Mouse (Mus musculus): ENCODE results near the gene Serp2.

The Serp2 gene

DNA sequence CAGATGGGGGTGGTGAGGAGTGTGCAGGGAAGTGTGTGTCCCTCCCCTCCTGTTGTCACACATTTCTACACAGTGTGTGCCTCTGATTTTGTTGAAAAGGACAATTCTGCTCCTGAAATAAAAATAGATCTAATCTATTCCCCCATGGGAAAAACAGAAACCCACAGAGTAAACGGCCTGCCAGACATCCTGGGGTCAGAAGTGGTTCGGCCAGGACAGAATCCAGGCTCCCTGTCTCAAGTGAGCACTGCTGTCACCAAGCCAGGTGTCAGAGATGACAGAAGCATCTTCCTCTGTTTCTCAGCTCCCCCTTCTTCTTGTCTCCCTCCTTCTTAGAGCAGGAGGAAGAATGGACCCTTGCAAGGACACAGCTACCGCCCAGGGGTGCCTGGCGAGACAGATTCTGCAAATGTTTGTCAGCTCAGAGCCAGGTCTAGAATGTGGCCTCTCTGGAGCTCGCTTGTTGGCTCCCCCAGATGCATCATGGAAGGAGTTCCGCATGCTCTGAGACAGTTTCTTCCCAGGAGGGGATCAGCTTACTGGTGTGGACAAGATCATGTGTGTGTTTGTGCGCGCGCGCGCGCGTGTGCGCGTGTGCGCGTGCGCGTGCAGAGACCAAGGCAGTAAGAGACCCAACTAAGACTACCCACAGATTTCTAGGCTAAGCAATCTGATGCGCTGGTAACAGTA, 29.5 kb downstream of the Serp2 start:
- no peak for DNase-seq (ENCODE audit: low read depth, low spot score)

DNA sequence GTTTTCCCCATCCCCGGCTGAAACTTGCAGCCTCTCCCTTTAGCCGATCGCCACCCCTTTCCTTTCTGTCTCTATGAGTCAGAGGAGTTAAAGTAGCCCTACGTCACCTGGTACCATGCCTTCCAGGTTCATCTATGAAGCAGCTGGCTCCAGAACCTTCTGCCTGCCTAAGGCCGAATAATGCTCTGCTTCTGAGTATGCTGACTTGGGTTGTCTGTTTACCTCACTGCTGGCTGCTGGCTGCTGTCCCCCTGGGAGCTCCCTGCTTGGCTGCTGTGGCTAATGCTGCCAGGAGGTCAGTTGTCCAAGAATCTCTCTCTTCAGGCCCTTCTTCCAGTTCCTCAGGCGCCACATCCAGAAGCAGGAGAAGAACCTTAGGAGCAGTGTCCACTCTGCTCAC, 30.2 kb downstream of the Serp2 start:
- DNase-seq (ENCODE audit: low read depth, low spot score): no peak

DNA sequence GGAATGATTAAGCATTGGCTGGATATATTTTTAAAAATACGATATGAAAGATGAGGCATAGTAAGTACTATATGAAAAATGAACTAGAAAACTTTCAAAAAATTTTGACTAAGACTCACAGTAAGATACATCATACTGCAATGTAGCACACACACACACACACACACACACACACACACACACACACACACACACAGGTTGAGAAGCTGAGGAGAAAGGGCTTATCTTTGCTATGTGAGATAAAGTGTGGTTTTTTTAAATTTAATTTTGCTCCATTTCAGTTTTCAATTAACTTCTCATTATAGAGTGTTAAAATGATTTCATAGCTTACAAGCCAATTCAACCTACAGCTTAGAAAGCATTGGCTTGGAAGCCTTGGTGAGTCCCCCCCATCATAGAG, 33.3 kb downstream of the Serp2 start:
- DNase-seq (ENCODE audit: low read depth, low spot score): no peak

DNA sequence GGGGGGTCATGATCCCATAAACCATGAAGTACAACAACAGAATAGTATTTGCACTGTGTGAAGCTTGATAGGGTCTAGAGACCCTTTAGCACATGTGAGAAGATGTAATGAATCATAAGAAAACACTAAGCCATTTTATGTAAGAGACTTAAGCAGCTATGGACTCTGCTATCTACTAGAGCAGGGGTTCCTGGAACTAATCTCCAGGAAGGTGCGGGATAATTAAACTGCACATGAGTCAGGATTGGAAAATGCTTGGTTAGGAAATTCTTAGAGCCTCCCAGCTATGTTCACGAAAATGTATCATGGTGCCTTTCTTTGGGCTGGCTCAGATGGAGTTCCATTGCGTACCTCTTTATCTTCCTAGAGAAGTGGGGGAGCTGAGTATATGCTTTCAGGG, 35.4 kb downstream of the Serp2 start:
- DNase-seq (ENCODE audit: low read depth, low spot score): no peak

DNA sequence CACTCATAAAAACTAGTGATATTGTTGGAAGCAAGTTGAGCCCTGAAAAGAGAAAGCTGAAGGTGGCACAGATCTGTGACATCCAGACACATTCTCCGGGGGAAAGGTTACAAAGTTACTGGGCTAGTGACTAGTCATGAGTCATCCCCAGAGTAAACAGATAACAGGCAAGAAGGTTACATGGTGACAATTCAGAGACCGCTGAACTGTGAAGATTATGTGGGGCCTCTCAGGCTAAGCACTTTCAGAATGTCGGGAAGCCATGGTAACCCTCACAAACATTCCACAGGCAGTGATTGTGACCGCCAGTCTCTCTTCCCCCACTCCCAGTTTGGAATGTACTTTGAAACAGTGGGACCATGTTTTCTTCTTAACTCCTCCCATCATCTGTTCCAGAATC, 36.1 kb downstream of the Serp2 start:
- no peak for DNase-seq (ENCODE audit: low read depth, low spot score)

DNA sequence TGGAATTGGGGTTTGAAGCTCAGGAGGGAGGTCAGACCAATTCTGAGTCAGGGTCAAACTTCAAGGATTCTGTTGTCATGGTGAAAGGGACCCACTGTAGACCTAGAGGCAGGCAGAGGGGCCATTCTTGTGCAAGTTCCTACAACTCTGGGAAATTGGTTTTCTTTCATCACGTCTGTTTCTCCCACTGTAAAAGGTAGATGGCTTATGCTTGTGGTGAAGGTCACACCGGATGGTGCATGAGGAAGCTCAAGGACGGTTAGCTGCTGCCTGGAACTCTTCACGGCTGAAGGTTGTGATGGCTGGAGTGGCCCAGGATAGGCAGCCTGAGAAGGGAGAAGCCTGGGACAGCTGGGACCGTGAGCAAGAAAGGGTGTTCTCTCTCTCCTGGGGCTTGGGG, 38.5 kb downstream of the Serp2 start:
- DNase-seq (ENCODE audit: low read depth, low spot score): no peak

DNA sequence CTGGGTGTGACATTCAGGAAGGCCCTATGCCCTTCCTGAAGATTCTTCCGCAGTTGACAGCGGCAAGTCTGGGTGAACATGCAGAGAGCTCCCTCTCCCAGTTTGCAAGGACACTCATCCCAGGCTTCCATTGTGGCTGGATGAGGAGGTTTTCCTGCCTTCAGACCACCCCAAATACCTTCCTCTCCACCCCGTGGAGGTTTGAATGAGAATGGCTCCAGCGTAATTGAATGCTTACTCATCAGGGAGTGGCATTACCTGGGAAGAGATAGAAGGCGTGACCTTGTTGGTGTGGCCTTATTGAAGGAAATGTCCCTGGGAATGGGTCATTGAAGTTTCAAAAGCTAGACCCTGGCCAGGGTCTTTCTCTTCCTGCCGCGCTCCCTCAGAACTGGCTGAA, 41.1 kb downstream of the Serp2 start:
- no peak for DNase-seq (ENCODE audit: low read depth, low spot score)

DNA sequence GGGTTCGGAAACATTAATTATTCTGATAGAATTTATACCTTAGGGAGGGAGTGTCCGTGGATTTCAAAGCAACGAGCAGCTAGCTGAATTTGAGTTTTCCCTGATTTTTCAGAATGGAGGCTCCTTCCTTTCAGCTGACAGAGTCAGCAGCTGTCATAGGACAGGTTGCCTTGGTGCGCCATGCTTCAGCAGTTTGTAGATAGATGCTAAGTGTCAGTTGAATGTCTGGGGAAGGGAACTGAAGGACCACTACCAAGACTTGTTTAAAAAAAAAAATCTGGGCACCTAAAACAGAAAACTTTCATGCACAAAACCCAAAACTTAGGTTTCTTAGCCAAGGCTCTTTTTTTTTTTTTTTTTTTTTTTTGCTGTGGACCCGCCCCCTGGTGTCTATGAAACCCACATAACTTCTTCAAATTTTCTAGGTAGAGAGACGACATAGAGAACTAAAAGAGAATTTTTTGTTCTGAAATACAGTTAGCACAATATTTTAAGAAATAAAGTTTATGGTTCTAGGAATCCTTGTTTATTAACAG, 42.6 kb downstream of the Serp2 start:
- DNase-seq (ENCODE audit: low read depth, low spot score): no peak

DNA sequence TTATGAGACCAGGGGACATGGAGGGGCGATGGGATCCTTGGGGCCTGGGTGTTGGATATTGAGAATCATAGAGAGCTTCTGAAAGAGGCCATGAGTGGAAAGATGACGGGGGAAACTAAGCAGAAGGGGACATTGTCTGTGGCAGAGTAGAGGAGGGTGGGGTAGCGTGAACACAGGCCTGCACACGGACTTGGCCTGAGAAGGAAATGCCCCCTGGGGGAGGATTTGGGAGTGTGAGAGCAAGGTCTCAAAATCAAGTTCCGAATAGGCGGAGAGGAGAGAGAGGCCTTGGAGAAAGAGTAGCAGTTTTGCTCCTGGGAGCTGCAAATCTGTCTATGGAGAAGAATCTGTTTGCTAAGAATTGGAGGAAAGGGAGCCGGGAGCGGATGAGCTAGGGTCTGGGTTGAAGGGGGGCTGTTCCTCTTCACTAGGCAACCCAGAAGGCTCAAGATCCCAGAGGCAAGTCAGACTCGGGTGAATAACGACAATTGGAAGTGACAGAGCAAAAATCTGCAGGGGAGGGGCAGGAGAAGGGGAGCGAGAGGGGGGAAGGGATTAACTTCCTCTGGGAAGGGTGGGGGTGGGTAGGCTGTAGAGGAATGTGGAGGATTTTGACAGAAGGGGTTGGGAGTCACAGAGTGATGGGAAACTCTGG, 43.2 kb downstream of the Serp2 start:
- no peak for DNase-seq (ENCODE audit: low read depth, low spot score)

DNA sequence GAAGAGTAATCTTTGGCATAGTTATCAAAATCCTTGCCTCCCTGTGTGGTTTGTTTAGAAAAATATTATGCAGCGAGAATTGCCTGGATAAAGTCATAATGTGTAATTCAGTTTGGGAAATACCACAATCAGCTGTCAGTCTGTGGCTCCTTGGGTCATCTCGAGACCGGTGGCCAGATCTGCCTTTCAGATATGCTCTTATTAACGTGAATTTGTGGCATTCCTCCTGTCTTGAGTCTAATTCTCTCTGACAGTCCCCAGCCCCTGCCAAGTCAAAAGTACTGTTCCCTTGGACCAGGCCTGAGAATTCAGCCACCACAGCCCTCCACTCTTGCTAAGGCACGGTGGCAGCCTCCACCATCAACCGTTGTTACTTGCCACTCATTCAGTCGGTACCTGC, 44.7 kb downstream of the Serp2 start:
- no peak for DNase-seq (ENCODE audit: low read depth, low spot score)

DNA sequence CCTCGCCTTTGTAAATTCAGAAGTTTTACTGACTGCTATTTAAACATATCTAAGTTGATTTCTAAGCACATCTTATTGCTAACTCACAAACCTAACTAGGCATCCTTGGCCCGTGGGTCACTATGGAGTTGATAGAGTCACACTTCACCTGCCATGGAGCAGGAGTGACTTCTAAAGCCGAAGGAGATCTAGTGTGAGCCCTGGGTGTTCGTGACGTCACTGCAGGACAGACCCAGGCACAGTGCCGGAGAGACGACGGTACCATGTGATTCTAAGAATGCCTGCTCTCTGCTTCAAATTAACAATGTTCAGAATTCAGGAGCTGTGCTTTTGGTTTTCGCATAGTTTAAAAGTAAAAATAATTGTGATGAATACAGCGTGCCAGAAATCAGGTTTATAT, 48.0 kb downstream of the Serp2 start:
- no peak for DNase-seq (ENCODE audit: low read depth, low spot score)

DNA sequence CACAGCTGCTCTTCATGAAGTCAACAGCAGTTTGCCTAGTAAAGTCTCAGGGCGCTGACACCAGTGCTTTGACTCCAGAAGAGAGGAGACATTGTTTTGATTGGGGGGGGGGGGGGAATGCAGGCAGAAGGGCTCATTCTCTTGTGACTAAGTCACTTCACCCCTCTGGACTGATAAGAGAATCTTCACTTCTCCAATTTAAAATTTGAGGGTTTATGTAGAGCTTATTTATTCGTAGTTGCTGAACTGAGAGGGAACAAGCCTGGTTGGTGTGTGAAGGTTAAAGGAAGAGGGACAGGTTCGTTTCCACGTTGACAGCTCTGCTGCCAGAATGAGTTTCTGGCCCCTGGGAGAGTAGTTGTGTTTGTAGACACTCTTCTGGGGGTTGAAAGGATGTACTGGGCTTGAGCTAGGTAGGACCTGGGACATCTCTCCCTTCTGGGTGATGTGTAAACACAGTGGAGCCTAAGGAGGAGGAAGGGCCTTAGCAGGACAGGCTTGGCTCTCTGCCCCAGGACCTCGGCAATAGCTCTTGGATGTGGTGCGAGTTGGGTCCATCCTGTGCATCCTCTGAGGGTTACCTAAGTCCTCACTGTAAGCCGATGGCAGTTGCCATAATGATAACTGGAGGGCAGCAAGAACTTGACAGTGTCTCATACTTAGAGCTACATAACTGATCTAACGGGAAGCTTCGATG, 48.7 kb downstream of the Serp2 start:
- DNase-seq (ENCODE audit: low read depth, low spot score): no peak

DNA sequence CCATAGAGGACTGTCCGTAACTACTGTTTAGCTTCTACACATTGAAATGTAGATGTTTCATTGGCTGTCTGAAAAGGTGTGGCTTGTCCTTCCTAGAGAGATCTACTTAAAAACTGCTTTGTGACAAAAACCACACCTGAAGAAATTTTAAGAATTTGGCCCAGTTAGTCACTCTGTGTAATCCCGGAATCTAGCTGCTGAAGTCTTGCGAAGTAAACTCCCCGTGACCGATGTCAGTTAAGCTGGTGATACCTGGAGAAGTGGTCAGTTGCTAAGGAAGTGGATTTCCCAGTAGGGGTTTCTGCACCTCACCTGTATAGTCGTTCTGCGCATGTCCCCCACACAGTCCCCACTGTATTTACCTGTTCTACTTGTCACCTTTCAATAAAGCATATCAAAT, 49.3 kb downstream of the Serp2 start:
- no peak for DNase-seq (ENCODE audit: low read depth, low spot score)

DNA sequence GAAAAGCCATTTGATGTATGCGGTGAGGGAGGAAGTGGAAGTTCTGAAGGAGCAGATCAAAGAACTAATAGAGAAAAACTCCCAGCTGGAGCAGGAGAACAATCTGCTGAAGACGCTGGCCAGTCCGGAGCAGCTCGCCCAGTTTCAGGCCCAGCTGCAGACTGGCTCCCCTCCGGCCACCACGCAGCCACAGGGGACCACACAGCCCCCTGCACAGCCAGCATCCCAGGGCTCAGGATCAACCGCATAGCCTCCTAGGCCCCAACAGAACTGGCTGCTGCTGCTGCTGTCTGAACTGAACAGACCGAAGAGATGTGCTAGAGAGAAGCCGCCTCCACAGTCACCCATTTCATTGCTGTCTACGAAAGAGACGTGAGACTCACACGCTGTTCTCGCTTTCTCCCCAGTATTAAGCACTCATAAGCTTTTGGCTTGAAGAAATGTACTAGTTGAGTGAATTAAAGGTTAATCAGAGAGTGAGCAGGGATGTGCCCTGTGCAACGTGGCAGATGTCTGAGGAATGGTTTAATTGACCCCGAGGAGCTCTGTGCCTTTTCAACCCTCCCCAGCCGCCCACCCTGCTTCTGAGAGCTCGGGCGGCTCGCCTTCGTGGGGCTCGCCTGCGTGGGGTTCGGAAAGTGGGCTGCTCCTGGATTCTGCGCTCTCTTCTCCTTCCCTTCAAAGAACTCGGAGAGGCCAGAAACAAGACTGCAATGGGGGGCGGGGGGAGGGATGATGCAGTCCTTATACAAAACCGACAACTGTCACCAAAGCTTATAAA, 50.1 kb downstream of the Serp2 start:
- no peak for DNase-seq (ENCODE audit: low read depth, low spot score)

DNA sequence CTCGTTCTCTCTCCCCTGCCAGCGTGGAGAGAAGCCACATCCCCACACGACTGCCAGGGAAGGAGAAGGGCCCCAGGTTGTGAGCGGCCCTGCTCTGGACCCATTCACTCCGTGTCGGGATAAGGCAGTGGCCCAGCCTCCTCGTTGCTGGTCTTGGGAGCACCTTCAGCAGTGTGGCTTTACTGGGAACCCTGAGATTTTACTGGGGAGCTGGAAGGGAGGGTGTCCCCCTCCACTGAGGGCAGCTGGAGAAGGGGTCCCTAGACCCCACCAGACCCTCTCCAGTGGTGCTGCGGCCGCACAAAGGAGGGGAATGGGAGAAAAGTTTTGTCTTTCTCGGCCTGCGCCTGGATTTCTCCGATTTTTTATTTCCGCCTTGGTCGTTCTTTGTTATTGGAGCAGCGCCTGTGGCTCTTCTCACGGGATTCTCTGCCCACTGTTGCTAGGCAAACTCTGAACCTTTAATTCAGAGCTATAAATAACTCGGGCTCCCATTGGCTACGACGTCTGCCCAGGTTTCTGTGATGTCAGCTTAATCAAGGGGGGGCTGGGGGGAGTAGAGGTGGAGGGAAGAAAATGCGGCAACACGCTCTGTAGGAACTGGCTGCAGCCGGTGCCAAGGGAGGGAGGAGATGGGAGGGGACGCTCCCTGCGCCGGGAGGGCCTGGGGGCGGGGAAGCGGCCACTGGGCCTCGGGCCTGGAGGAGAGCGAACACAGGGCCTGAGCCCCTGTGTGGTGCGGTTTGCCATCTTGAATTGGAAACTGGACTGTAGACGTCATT, 51.1 kb downstream of the Serp2 start:
- DNase-seq (ENCODE audit: low read depth, low spot score): peak; percentile 95

DNA sequence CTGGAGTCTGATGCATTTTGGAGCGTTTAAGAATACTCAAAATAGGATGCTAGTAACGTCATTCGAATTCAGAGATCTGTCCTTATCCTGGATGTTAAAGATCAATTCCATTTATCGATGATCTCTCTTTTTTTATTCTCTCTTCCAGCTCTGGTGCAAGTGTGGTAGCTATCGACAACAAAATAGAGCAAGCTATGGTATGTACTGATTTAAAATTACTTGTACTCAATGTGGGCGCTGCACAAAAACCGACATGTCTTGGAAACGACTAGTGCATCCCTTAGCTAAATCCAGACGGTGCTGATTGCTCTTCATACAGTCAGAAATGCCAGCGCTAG, 51.6 kb downstream of the Serp2 start:
- DNase-seq (ENCODE audit: low read depth, low spot score): peak; percentile 15

DNA sequence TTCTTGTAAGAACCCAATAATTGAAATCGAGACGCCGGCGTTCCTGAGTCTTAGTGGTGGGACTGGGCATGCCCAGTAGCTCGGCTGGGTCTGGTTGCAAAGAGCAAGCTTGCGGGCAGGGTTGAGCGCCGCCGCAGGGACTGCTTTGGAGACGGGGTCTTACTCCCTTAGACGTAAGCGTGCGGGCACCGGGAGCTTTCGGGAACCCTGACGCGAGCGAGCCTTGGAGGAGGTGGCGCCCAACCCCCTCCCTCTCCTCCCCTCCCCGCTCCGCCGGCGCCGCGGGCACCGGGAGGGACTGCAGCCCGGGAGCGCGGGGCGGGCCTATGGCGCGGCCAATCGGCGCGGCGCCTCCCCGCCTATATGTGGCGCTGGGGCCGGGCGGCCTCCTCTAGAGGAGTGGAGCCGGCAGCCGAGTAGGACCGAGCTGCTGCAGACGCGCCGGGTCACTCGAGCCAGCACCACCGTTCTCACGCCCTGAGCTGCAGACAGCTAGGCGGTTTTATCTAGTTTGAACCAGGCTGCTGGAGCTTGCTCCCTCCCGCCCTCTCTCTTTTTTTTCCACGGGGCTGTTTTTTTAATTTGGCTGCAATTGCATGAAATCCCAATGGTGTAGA, 52.5 kb downstream of the Serp2 start:
- peak; percentile 85 for DNase-seq (ENCODE audit: low read depth, low spot score)

DNA sequence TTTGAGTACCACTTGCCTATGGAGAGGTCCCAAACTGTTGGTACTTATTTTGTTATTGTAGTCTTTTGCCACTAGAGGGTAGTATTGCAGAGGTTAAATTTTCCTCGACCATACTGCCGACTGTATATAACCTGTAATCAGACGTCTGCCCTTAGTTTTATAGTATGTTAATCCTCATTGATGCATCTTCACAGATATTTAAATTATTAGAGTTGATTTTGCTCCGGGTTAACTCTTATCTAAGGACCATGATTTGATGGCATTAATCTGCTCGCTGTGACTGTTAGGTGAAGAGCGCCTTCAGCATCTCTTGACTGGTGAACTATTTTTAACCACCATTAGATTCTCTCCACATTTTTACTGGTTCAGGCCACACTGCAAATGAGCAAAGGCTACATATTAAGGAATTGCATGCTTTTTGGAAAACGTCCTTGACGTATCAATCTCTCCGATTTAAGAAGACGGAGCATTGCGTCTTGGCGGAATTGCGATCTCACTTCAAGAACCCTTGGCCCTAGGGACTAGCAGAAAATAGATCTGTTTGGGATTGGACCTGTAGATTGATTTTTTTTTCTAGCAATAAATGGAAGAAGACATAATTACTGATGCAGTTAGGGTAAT, 53.3 kb downstream of the Serp2 start:
- DNase-seq (ENCODE audit: low read depth, low spot score): peak; percentile 62

DNA sequence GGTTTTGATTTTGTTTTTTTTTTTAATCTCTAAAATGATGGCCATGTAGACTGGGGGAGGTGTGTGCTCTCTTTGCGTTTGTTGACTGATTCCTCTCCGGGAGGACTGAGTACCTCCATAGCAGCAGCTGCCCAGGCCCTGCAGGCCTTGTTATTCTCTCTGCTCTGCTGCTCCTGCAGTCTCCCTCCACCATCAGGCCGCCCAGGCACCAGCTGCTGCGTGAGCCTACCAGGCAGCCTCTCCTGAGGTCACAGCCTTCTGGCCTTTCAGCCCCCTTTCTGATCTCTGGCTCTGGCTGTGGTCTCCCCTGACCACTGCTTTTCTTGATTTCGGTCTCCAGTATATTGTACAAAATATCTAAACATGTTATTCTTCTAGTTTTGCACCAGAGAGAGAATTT, 56.7 kb downstream of the Serp2 start:
- DNase-seq (ENCODE audit: low read depth, low spot score): no peak

DNA sequence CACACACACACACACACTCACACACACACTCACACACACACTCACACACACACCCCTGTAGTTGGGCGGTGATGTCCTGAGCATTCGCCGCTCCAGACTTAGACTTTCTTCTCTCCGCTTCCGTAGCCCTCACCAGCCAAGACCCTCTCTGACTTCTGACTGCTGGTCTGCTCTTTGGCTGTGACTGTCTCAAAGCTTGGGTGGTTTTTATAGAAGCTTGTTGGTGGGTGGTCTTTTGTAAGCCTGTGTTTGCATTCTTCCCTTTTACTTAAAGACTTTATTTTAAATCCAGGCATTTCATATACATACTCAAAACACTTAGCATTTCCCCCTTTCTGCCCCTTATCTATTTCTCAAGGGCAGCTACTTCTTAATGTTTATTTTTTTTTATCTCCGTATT, 57.2 kb downstream of the Serp2 start:
- DNase-seq (ENCODE audit: low read depth, low spot score): no peak

DNA sequence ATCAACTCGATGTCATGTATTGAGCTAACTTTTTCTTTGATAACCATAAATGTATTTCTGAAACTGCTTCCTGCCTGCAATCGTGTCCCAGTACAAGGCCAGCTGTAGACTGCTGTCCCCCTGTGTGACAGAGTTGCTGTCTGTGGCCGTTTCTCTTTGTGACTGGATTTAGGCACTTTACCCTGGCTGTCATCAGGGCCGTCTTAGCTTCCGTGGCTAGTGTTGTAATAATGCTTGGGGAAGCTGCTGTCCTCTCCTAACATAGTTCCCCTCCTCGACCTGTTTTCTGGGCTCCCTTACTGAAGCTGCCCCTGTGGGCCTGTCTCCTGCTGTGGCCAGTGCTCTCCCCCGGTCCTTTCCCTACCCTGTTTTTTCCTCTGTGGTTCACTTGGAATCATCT, 58.5 kb downstream of the Serp2 start:
- no peak for DNase-seq (ENCODE audit: low read depth, low spot score)
